Mouse (Mus musculus): ENCODE data around the gene Aym1. TPM values are rescaled to one million over a fixed set of nuclear protein-coding genes. Genes with fewer than 3 reads are reported as not detected.

The Aym1 gene
- polyA plus RNA-seq, 1 experiment, result not detected

DNA sequence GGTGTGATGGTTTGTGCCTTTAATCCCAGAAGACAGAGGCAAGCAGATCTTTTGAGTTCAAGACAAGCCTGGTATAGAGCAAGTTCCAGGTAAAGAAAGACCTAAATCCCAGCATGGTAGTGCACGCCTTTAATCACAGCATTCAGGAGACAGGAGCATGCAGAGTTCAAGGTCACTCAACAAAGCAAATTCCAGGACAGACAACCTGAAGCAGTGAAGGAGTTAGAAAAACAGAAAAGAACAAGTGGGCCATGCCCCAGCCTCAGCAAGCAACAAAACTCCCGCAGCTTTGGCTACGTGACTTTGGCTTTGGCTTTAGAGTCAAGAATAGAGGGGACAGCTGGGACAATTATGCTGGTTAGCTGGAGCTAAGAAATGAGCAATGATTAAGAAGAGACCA is 26.9 kb upstream of the Aym1 start:
- Histone ChIP-seq H3K27ac (ENCODE audit: insufficient read depth, low read depth, low read length) (no peak overlapping the region), H3K4me3 (ENCODE audit: insufficient read depth, low read depth, low read length) (no peak overlapping the region), H3K36me3 (ENCODE audit: control insufficient read depth, insufficient read depth, low read length) (no peaks in the 10 kb centered on the region), H3K27me3 (replicated peaks; ENCODE audit: control insufficient read depth, insufficient read depth, low read length) (no peaks in the 10 kb centered on the region; the same call in 1 of the 2 replicates), H3K4me1 (ENCODE audit: control insufficient read depth, insufficient read depth, low read length) (no peaks in the 10 kb centered on the region)
- DNase-seq, result no peak
- TF ChIP-seq POLR2A (IDR thresholded peaks at IDR 0.05; ENCODE audit: low read depth, low read length), result no peak
- no peak for TF ChIP-seq CTCF (conservative IDR thresholded peaks at IDR 0.05; ENCODE audit: insufficient read depth, insufficient read length, low read depth, low read length)
- WGBS, result 86% methylated on average over 3 of the region's 3 CpGs

DNA sequence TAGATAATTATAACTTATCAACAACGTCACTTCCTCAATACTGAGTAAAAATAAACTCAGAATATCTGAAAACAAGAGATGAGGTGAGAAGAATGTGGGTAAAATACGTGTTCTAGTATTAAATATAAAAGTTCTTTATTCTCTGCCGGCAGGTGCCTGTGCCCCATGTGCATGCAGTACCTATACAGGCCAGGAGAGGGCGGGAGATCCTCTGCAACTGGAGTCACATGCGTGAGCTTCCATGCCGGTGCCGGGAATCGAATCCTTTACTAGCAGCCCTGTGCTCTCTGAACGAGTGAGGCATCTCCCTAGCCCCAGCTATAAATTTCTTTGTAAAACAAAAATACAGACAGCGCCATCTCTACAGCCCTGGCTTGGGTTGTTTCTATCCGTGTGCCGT is 24.9 kb upstream of the Aym1 start:
- peak; percentile 13 for DNase-seq

DNA sequence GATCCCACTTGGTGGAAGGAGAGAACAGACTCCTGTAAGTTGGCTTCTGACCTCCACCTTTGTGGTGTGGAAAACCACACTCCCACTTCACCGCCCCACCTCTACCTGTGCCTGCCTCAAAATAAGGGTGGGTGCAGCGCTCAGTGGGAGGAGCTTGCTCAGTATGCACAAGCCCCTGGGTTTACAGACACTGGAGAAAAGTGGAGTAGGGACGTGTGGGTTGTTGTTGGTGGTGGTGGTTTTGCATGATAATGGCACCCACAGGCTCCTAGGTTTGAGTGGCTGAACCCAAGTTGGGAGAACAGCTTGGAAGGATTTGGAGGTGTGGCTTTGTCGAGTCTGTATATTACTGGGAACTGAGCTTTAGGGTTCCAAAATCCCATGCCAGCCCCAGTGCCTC is 24.2 kb upstream of the Aym1 start:
- Histone ChIP-seq H3K27me3 (replicated peaks; ENCODE audit: control insufficient read depth, insufficient read depth, low read length) (no peaks in the 10 kb centered on the region; the same call in 1 of the 2 replicates), H3K4me3 (ENCODE audit: insufficient read depth, low read depth, low read length) (no peak overlapping the region), H3K27ac (ENCODE audit: insufficient read depth, low read depth, low read length) (no peak overlapping the region), H3K4me1 (ENCODE audit: control insufficient read depth, insufficient read depth, low read length) (no peaks in the 10 kb centered on the region), H3K36me3 (ENCODE audit: control insufficient read depth, insufficient read depth, low read length) (no peaks in the 10 kb centered on the region)
- DNase-seq, result no peak
- no peak for TF ChIP-seq POLR2A (IDR thresholded peaks at IDR 0.05; ENCODE audit: low read depth, low read length)
- TF ChIP-seq CTCF (conservative IDR thresholded peaks at IDR 0.05; ENCODE audit: insufficient read depth, insufficient read length, low read depth, low read length), result no peak
- 60% methylated on average over 4 of the region's 4 CpGs for WGBS

More for the DNA sequence above, 24.9 kb upstream of the Aym1 start:
- Histone ChIP-seq H3K36me3 (ENCODE audit: control insufficient read depth, insufficient read depth, low read length) (no peaks in the 10 kb centered on the region), H3K4me3 (ENCODE audit: insufficient read depth, low read depth, low read length) (no peak overlapping the region), H3K4me1 (ENCODE audit: control insufficient read depth, insufficient read depth, low read length) (no peaks in the 10 kb centered on the region), H3K27me3 (replicated peaks; ENCODE audit: control insufficient read depth, insufficient read depth, low read length) (no peaks in the 10 kb centered on the region; the same call in 1 of the 2 replicates), H3K27ac (ENCODE audit: insufficient read depth, low read depth, low read length) (no peak overlapping the region)
- no peak for TF ChIP-seq POLR2A (IDR thresholded peaks at IDR 0.05; ENCODE audit: low read depth, low read length)
- peak; percentile 34; the same call in 1 of the 2 replicates for TF ChIP-seq CTCF (conservative IDR thresholded peaks at IDR 0.05; ENCODE audit: insufficient read depth, insufficient read length, low read depth, low read length)
- WGBS, result 41% methylated on average over 12 of the region's 12 CpGs

DNA sequence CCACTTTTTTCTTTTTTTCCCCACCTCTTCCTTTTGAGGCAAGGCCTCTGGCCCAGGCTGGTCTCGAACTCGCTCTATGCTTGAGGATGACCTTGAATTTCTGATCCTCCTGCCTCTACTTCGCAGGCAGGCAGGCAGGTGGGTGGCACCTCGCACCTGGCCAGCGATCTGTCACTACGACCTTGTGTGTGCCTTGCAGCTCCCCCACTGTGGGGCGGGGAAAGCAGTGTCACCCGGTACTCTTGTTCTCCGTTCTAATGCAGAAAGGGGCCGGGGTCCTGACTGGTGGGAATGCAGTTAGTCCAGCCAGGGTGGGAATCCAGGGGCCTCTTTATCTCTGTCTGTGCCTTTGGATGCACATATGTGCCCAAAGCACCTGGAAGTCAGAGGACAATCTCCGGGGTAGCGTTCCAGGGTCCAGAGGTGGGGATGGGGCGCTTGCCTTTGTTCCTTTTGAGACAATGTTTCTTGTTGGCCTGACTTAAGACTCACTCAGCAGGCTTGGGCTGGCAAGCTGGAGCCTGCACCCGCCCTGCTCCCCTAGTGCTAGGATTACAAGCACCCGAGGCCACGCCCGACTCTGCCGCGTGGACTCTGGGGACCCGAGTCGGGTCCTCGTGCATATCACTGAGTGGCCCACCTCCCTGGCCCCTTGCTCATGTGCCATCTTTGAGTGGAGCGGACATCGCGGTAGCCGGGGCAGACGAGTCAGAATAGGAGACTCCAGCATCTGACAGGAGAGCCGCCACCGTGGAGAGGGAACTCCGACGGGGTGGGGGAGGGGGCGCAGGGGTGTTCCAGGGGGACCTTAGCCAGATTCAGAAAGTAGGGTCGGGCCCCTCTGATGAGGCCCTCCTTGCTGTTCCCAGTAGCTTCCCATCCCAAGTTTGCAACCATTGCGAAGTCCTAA is 22.2 kb upstream of the Aym1 start:
- Histone ChIP-seq H3K36me3 (ENCODE audit: control insufficient read depth, insufficient read depth, low read length) (no peaks in the 10 kb centered on the region), H3K27ac (ENCODE audit: insufficient read depth, low read depth, low read length) (no peak overlapping the region), H3K4me1 (ENCODE audit: control insufficient read depth, insufficient read depth, low read length) (no peaks in the 10 kb centered on the region), H3K4me3 (ENCODE audit: insufficient read depth, low read depth, low read length) (no peak overlapping the region), H3K27me3 (replicated peaks; ENCODE audit: control insufficient read depth, insufficient read depth, low read length) (no peaks in the 10 kb centered on the region; the same call in 1 of the 2 replicates)
- no peak for TF ChIP-seq CTCF (conservative IDR thresholded peaks at IDR 0.05; ENCODE audit: insufficient read depth, insufficient read length, low read depth, low read length)
- no peak for TF ChIP-seq POLR2A (IDR thresholded peaks at IDR 0.05; ENCODE audit: low read depth, low read length)
- DNase-seq, result no peak
- WGBS, result 8% methylated on average over 34 of the region's 34 CpGs

DNA sequence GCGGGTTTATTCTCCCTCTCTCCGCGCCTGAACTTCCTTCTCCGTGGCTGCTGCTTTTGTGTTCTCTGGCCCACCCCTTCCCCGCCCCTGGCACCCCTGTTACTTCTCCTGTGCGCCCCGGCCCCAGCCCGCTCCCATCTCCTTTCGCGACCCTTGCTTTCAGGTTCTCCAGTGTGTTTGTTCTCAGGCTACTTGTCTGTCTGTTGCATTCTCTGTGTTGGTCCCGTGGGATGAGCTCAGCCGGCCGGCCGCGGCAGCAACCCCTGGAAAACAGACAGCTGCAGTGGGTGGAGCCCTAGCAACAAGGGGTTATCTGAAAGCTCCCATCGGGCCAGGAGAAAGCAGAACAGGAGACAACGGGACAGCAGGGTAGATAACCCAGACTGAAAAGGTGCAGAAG is 21.4 kb upstream of the Aym1 start:
- TF ChIP-seq POLR2A (IDR thresholded peaks at IDR 0.05; ENCODE audit: low read depth, low read length) (no peak), CTCF (conservative IDR thresholded peaks at IDR 0.05; ENCODE audit: insufficient read depth, insufficient read length, low read depth, low read length) (no peak)
- H3K4me3 ChIP-seq (ENCODE audit: insufficient read depth, low read depth, low read length), result no peak overlapping the region
- WGBS, result 1% methylated on average over 17 of the region's 17 CpGs
- H3K27ac ChIP-seq (ENCODE audit: insufficient read depth, low read depth, low read length), result no peak overlapping the region
- no peaks in the 10 kb centered on the region; the same call in 1 of the 2 replicates for H3K27me3 ChIP-seq (replicated peaks; ENCODE audit: control insufficient read depth, insufficient read depth, low read length)
- H3K36me3 ChIP-seq (ENCODE audit: control insufficient read depth, insufficient read depth, low read length), result no peaks in the 10 kb centered on the region
- no peaks in the 10 kb centered on the region for H3K4me1 ChIP-seq (ENCODE audit: control insufficient read depth, insufficient read depth, low read length)
- DNase-seq, result no peak

DNA sequence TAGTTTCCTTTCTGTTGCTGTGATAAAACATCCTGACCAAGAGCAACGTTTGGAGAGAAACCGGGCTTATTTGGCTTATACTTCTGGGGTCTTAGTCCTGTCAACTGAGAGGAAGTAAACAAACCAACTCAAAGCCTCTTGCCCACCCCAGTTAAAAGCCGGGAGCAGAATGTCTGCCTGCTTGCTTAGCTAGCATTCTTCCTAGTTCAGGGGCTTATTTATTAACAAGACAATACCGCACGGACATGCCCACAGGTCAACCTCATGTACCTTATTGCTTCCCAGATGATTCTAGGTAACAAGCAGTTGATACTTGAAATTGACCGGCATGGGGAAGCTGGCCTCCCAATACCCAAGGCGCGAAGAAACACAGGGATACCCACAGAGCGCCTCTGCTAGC is 20.8 kb upstream of the Aym1 start:
- Histone ChIP-seq H3K4me3 (ENCODE audit: insufficient read depth, low read depth, low read length) (no peak overlapping the region), H3K27ac (ENCODE audit: insufficient read depth, low read depth, low read length) (no peak overlapping the region), H3K27me3 (replicated peaks; ENCODE audit: control insufficient read depth, insufficient read depth, low read length) (no peaks in the 10 kb centered on the region; the same call in 1 of the 2 replicates), H3K36me3 (ENCODE audit: control insufficient read depth, insufficient read depth, low read length) (no peaks in the 10 kb centered on the region), H3K4me1 (ENCODE audit: control insufficient read depth, insufficient read depth, low read length) (no peaks in the 10 kb centered on the region)
- 40% methylated on average over 9 of the region's 9 CpGs for WGBS
- TF ChIP-seq POLR2A (IDR thresholded peaks at IDR 0.05; ENCODE audit: low read depth, low read length) (no peak), CTCF (conservative IDR thresholded peaks at IDR 0.05; ENCODE audit: insufficient read depth, insufficient read length, low read depth, low read length) (no peak)
- DNase-seq, result peak; percentile 49

DNA sequence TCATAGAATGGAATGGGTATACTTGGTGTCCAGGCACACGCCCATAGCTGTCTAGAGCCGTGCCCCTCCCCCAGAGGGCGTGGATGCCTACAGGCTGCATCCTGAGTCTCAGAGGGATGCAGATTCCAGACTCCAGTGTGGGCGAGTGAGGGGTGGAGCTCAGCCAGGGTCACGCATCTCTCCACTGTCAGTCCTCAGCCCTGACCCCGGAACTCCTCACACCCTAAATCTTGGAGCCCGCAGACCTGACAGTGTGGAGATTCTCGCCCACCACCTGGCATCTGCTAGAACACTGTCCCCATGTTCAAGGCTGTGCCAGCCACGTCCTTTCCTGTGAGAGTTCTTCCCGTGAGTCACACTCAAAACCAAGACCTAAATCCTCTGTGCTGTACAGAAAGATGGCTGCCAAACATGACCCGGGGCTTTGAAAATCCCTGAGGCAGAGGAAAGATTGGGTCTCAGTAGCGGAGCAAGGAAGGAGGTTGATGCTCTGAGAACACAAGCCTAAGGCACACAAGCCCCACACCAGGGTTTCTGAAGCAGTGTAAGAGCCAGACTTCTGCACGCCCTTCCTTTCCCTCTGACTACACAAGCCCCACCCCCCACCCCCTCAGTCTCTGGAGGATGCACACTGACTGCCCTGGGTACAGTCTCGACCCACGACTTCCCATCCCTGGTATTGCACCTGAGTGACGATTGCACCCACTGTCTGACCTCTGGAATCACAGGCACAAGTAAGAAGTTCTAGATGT is 12.3 kb upstream of the Aym1 start:
- no peak for DNase-seq
- Histone ChIP-seq H3K4me1 (ENCODE audit: control insufficient read depth, insufficient read depth, low read length) (no peaks in the 10 kb centered on the region), H3K36me3 (ENCODE audit: control insufficient read depth, insufficient read depth, low read length) (no peaks in the 10 kb centered on the region), H3K27ac (ENCODE audit: insufficient read depth, low read depth, low read length) (no peak overlapping the region), H3K27me3 (replicated peaks; ENCODE audit: control insufficient read depth, insufficient read depth, low read length) (no peaks in the 10 kb centered on the region; the same call in 1 of the 2 replicates), H3K4me3 (ENCODE audit: insufficient read depth, low read depth, low read length) (no peak overlapping the region)
- WGBS, result 17% methylated on average over 16 of the region's 16 CpGs
- TF ChIP-seq CTCF (conservative IDR thresholded peaks at IDR 0.05; ENCODE audit: insufficient read depth, insufficient read length, low read depth, low read length) (no peak), POLR2A (IDR thresholded peaks at IDR 0.05; ENCODE audit: low read depth, low read length) (no peak)
